Mouse (Mus musculus): Measurements from ENCODE around the gene Zfp961.
"Not testable (repeated sequence)": the region's sequence is repeated elsewhere in the genome, so short reads cannot be mapped to it uniquely, and the experiment has no call there.

The Zfp961 gene

GRCm38 (mm10) chr8:72017339-72017738 lies 66.5 kb downstream of the Zfp961 start:
- peak; percentile 51 to 79 for DNase-seq (ENCODE audit: low spot score in 2 of 2)

- DNase-seq (ENCODE audit: low spot score in 2 of 2): no peak
Measured at GRCm38 (mm10) chr8:72018141-72018540, 67.3 kb downstream of the Zfp961 start.

- DNase-seq (ENCODE audit: low spot score in 2 of 2): not testable (repeated sequence)
Measured at GRCm38 (mm10) chr8:72019022-72019421, 68.2 kb downstream of the Zfp961 start.

DNA sequence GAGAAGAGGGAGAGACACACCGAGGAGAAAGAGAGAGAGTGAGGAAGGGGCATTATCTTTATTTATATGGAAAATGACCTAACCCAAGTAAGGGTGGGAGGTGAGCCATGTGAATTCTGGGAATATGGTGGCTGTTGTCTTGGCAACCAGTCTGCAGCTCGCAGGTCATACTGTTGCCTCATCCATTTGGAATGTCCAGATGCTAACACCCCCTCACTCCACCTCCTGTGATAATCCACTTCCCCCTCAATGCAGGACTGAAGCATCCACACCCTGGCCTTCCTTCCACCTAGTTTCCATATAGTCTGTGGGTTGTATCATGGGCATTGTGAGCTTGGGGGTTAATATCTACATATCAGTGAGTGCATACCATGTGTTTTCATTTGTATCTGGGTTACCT lies 69.0 kb downstream of the Zfp961 start:
- no peak for DNase-seq (ENCODE audit: low spot score in 2 of 2)

GRCm38 (mm10) chr8:72024886-72025285 lies 74.0 kb downstream of the Zfp961 start:
- DNase-seq (ENCODE audit: low spot score in 2 of 2): peak; percentile 50 to 75

DNA sequence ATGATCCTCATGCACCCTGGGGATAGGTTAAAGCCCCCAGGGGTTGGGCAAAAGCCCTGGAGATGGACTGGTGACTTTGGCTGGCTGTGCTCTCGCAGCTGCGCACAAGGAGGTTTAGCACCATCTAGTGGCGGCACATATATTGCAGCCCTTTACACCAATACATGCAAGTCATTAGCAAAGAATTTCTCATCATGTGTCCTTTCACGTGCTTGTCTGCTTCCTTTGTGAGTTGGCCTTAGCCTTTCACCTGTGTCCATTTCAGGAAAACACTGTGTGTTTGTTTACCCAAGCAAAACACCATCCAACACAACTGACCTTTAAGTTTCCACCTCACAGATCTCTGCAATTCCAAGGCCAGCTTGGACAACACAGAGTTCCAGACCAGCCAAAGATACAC lies 82.1 kb downstream of the Zfp961 start:
- DNase-seq (ENCODE audit: low spot score in 2 of 2): peak; percentile 65 to 81

DNA sequence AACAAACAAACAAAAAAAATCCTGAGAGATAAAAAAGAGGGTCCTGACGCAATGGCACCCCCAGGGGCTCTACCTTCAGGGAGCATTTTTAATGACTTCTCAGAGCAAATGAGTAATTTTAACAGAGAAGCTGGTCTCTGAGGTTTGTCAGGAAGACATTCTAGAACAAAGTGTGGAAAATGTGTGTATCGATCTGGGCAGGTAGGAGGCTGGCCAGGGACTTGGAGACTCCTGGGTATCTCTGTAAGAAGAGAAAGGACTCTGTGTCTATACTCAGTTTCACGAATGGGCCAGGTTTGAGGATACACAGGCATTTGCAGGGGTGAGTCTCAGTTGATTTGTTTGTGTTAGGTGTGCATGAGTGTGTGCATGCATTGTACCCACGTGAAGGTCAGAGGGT lies 90.1 kb downstream of the Zfp961 start, which contains the start of gene Olfr372:
Gene Olfr372 (plus strand): TSS at position 301 of the 400 bp plus-strand sequence.
- not testable (repeated sequence) for DNase-seq (ENCODE audit: low spot score in 2 of 2)

- DNase-seq (ENCODE audit: low spot score in 2 of 2): no peak
Measured at GRCm38 (mm10) chr8:72042493-72042892, 91.7 kb downstream of the Zfp961 start.
